Mouse (Mus musculus) spleen, adult 2 months (tissue): ENCODE results near the gene Nusap1.

Experiments used
- CTCF ChIP-seq: fragments of 200-500 bp; IDR thresholded peaks from 2 replicates; pipeline ENCODE4 v1.5.1; 2011; ENCODE audit warnings: mild to moderate bottlenecking, inconsistent platforms; ENCODE audit not compliant: insufficient read depth, insufficient read length, insufficient replicate concordance; ENCODE audit errors: extremely low read depth
- POLR2A ChIP-seq: fragments of 200-500 bp; IDR thresholded peaks from 2 replicates; pipeline ENCODE4 v1.6.1; 2011; ENCODE audit warnings: low read depth, low read length, inconsistent platforms

- TF ChIP-seq CTCF: no peak
- no peak for TF ChIP-seq POLR2A
Observed at GRCm38 (mm10) chr2:119595308-119595707, 22.8 kb upstream of the Nusap1 start.
